Mouse (Mus musculus) myocyte (in vitro differentiated cells): ENCODE data around the gene St6galnac4.

Source experiments
- CEBPB ChIP-seq: IDR thresholded peaks from 2 replicates; pipeline ENCODE4 v1.6.1; 2011; ENCODE audit warnings: mild to moderate bottlenecking, moderate library complexity; ENCODE audit not compliant: poor library complexity, insufficient read depth, severe bottlenecking
- E2F4 ChIP-seq: IDR thresholded peaks from one replicate; pipeline ENCODE4 v1.6.1; 2011; ENCODE audit warnings: mild to moderate bottlenecking, control low read depth, moderate library complexity; ENCODE audit not compliant: insufficient read depth
- MAX ChIP-seq: IDR thresholded peaks from one replicate; pipeline ENCODE4 v1.6.1; 2011; ENCODE audit warnings: low read depth, mild to moderate bottlenecking, control low read depth
- MYOD1 ChIP-seq, 3 experiments: IDR thresholded peaks; one replicate each; pipeline ENCODE4 v1.6.1; 2011; ENCODE audit warnings: control low read depth in 2 of 3, low read depth in 2 of 3, mild to moderate bottlenecking in 2 of 3, moderate library complexity in 1 of 3; ENCODE audit not compliant: insufficient read length in 2 of 3, control insufficient read depth in 1 of 3
- MYOG ChIP-seq, 3 experiments: IDR thresholded peaks; one replicate each; pipeline ENCODE4 v1.6.1; 2011; ENCODE audit warnings: control low read depth in 2 of 3, low read depth in 2 of 3, mild to moderate bottlenecking in 2 of 3; ENCODE audit not compliant: insufficient read length in 2 of 3, control insufficient read depth in 1 of 3, insufficient read depth in 1 of 3
- POLR2A ChIP-seq: IDR thresholded peaks from one replicate; pipeline ENCODE4 v1.6.1; 2011; ENCODE audit warnings: low read depth, mild to moderate bottlenecking, control low read depth, moderate library complexity; ENCODE audit not compliant: insufficient read length
- POLR2AphosphoS2 ChIP-seq: IDR thresholded peaks from one replicate; pipeline ENCODE4 v1.6.1; 2011; ENCODE audit warnings: low read depth, control low read depth; ENCODE audit not compliant: insufficient read length
- REST ChIP-seq: IDR thresholded peaks from one replicate; pipeline ENCODE4 v1.6.1; 2011; ENCODE audit warnings: mild to moderate bottlenecking, control low read depth, moderate library complexity; ENCODE audit not compliant: insufficient read depth, insufficient read length
- SRF ChIP-seq: IDR thresholded peaks from one replicate; pipeline ENCODE4 v1.6.1; 2011; ENCODE audit warnings: low read depth; ENCODE audit not compliant: control insufficient read depth, insufficient read length
- TCF12 ChIP-seq: IDR thresholded peaks from one replicate; pipeline ENCODE4 v1.6.1; 2011; ENCODE audit warnings: mild to moderate bottlenecking, control low read depth; ENCODE audit not compliant: poor library complexity, insufficient read depth, severe bottlenecking
- TCF3 ChIP-seq: IDR thresholded peaks from one replicate; pipeline ENCODE4 v1.6.1; 2011; ENCODE audit warnings: low read depth, control low read depth; ENCODE audit not compliant: insufficient read length
- USF1 ChIP-seq: IDR thresholded peaks from one replicate; pipeline ENCODE4 v1.6.1; 2011; ENCODE audit warnings: low read depth, mild to moderate bottlenecking, control low read depth, moderate library complexity

DNA sequence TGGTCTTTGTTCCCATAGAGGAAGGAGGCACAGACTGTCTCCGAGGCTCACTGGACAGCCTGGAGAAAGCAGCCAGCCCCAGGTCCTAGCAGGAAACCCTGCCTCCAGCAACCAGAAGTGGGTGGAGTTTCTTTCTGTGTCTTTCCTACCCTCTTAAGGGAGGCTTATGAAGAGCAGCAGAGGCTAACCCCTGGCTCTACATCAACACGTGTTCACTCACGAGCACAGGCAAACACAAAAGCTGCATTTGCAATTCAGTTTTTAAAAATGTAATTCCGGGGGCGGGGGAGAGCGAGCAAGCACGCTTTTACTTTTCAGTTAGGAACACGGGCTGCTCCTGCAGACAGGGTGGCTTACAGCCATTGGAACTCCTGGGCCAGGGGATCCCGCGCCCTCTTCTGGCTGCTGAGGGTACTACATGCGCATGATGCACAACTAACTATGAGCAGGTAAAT, 15.7 kb downstream of the St6galnac4 start:
- TF ChIP-seq TCF3 = no peak
- no peak for TF ChIP-seq POLR2A
- TF ChIP-seq MYOD1 (IDR thresholded peaks at IDR 0.05; ENCODE audit: control insufficient read depth in 1 of 3, insufficient read length in 2 of 3, low read depth in 2 of 3) = no peak
- no peak for TF ChIP-seq MYOG (IDR thresholded peaks at IDR 0.05; ENCODE audit: control insufficient read depth in 1 of 3, insufficient read depth in 1 of 3, insufficient read length in 2 of 3, low read depth in 2 of 3)
- TF ChIP-seq USF1 = no peak
- no peak for TF ChIP-seq CEBPB
- no peak for TF ChIP-seq SRF
- no peak for TF ChIP-seq TCF12
- TF ChIP-seq E2F4 = no peak
- no peak for TF ChIP-seq POLR2AphosphoS2
- TF ChIP-seq MAX = no peak
- no peak for TF ChIP-seq REST
